Mouse (Mus musculus) megakaryocyte progenitor cell, adult 5-6 weeks (primary cell): Measurements from ENCODE around the gene Mapkapk3. TPM values are rescaled to one million over a fixed set of nuclear protein-coding genes. Genes with fewer than 3 reads are reported as not detected.

Source experiments
- ATAC-seq: replicated peaks from 2 replicates; pipeline ENCODE4 v1.8.0; 2016; ENCODE audit warnings: mild to moderate bottlenecking, moderate TSS enrichment, inconsistent platforms; ENCODE audit not compliant: poor library complexity
- total RNA-seq, 2 experiments: library from RNA; stranded (forward) in 1 of 2; stranded (reverse) in 1 of 2; fragments of 157-497, 149-512 nt in 1 of 2; fragments of 200-1000 nt in 1 of 2; gene quantifications; 2 replicates each; pipeline versions ENCODE4 v1.2.3 to v1.2.4; 2015 to 2017

Mapkapk3 gene
- total RNA-seq, 2 experiments from 2014 or later = 100 to 175 TPM

- ATAC-seq = no peak
Observed at GRCm38 (mm10) chr9:107230991-107231538, 58.6 kb downstream of the Mapkapk3 start.

- no peak for ATAC-seq
Observed at GRCm38 (mm10) chr9:107224597-107224996, 65.1 kb downstream of the Mapkapk3 start.

Other genes starting within 250 kb of the Mapkapk3 start
- gene Dock3, start 58.0 kb downstream of the Mapkapk3 start, total RNA-seq (2015) = 1.2 TPM in 1 of 2 replicates, not detected in the other
- not detected in 2 replicates for gene Dock3, start 58.0 kb downstream of the Mapkapk3 start, total RNA-seq (2017)
- 0.51 and 0.86 TPM in 2 replicates for gene Cish, start 6.1 kb upstream of the Mapkapk3 start, total RNA-seq (2015)
- gene Cish, start 6.1 kb upstream of the Mapkapk3 start, total RNA-seq (2017) = 0.21 and 0.34 TPM in 2 replicates
- 14.5 and 20.2 TPM in 2 replicates for gene Hemk1, start 48.5 kb upstream of the Mapkapk3 start, total RNA-seq (2015)
- 12.0 and 14.0 TPM in 2 replicates for gene Hemk1, start 48.5 kb upstream of the Mapkapk3 start, total RNA-seq (2017)
- gene 6430571L13Rik, start 50.7 kb upstream of the Mapkapk3 start, total RNA-seq (2015) = 0.07 TPM in 1 of 2 replicates, not detected in the other
- 0.08 and 0.17 TPM in 2 replicates for gene 6430571L13Rik, start 50.7 kb upstream of the Mapkapk3 start, total RNA-seq (2017)
- gene Cacna2d2, start 109.7 kb upstream of the Mapkapk3 start, total RNA-seq (2015) = 0.42 and 1.5 TPM in 2 replicates
- 0.30 and 0.37 TPM in 2 replicates for gene Cacna2d2, start 109.7 kb upstream of the Mapkapk3 start, total RNA-seq (2017)
- 9.9 and 12.3 TPM in 2 replicates for gene Tmem115, start 244.1 kb upstream of the Mapkapk3 start, total RNA-seq (2015)
- gene Tmem115, start 244.1 kb upstream of the Mapkapk3 start, total RNA-seq (2017) = 14.5 and 19.9 TPM in 2 replicates